Comparison of ENCODE assay signal across 9 mouse cellular contexts in genomic region chr7:139584221-139585175, GRCm38 (mm10). TPM values are rescaled to one million over a fixed set of nuclear protein-coding genes. Genes with fewer than 3 reads are reported as not detected.
DNase-seq lines count a peak whose midpoint lies in the region; ATAC-seq and TF ChIP-seq lines count a peak whose summit lies in the region.
"Had no signal": no experiment of that assay in that cellular context is flagged by ENCODE, and none has a peak within 500 bp of the region (broad histone marks: within the 10 kb centered on the region; RNA-seq: fewer than 3 reads in every experiment).

No protein-coding gene starts in this region.

- peaks cover 94% of the 10 kb centered on the region for H3K27me3 ChIP-seq in E14TG2a.4 (ENCODE audit: insufficient read depth, low read length)
- H3K27me3 ChIP-seq in limb, embryonic 12.5 days: peaks cover 100% of the 10 kb centered on the region

- DNase-seq in cerebellum, postnatal 14 days: peak; percentile 39 to 41
- DNase-seq in cerebellum, postnatal 4 days (ENCODE audit: low spot score in 2 of 2): no peak
- DNase-seq in thymus, postnatal 25 days: no peak
- DNase-seq in right cerebral cortex, postnatal 10 days (ENCODE audit: low spot score in 2 of 2): no peak
- no peak for DNase-seq in right cerebral cortex, adult 18-20 months

- H3K4me1 ChIP-seq in E14TG2a.4 (replicated peaks; ENCODE audit: low read depth, low read length): peaks cover 62% of the 10 kb centered on the region
- peaks cover 42% of the 10 kb centered on the region for H3K4me1 ChIP-seq in limb, embryonic 12.5 days (replicated peaks)

- under 1% methylated on average over 53 of the region's 53 CpGs for WGBS in limb, embryonic 12.5 days

- no peak for TF ChIP-seq CTCF in E14TG2a.4 (conservative IDR thresholded peaks at IDR 0.05; ENCODE audit: low read length)

- peak overlapping the region; percentile 55 for H3K4me3 ChIP-seq in E14TG2a.4 (replicated peaks; ENCODE audit: low read length)
- peak overlapping the region; percentile 19 for H3K4me3 ChIP-seq in limb, embryonic 12.5 days (replicated peaks)

- no peak overlapping the region for H3K9ac ChIP-seq in limb, embryonic 12.5 days (replicated peaks)
- H3K9ac ChIP-seq: liver, embryonic 14.5 days had no signal

- ATAC-seq in granulocyte monocyte progenitor cell, adult 5-6 weeks (replicated peaks; ENCODE audit: poor library complexity, severe bottlenecking): peak; percentile 10; the same call in 1 of the 2 replicates
- ATAC-seq in limb, embryonic 12.5 days (ENCODE audit: insufficient number of reproducible peaks, insufficient read depth, low FRiP score, low TSS enrichment, low read depth): no peak

- H3K27ac ChIP-seq in limb, embryonic 12.5 days: no peak overlapping the region
- H3K27ac ChIP-seq: liver, embryonic 14.5 days had no signal

- H3K36me3 ChIP-seq in E14TG2a.4 (ENCODE audit: insufficient read depth, low read length): no peaks in the 10 kb centered on the region
- H3K36me3 ChIP-seq in limb, embryonic 12.5 days: no peaks in the 10 kb centered on the region

- peak overlapping the region; percentile 39 for H3K4me2 ChIP-seq in limb, embryonic 12.5 days

- H3K9me3 ChIP-seq in E14TG2a.4 (ENCODE audit: low read length): no peaks in the 10 kb centered on the region
- H3K9me3 ChIP-seq in limb, embryonic 12.5 days: no peaks in the 10 kb centered on the region

RNA-seq across cellular contexts. Expression of gene Nkx6-2, which starts 1.9 kb away (rescaled TPM):
- not detected in 2 replicates for total RNA-seq in granulocyte monocyte progenitor cell, adult 5-6 weeks (2014; fragmentation: Nextera tagmentation)
- not detected in 2 replicates for total RNA-seq in granulocyte monocyte progenitor cell, adult 5-6 weeks (2017)
- polyA plus RNA-seq in limb, embryonic 12.5 days (2016; fragmentation: Nextera tagmentation; extraction: Ambion mirVana): not detected in 2 replicates
- polyA plus RNA-seq: liver, embryonic 14.5 days had no signal

Comparison
In these comparisons a context has a peak if more than half of its experiments do, and no peak if none do; other contexts are left out.
1. DNase-seq: peak in cerebellum, postnatal 14 days (2 of 2); none in cerebellum, postnatal 4 days (0 of 2), thymus, postnatal 25 days (single experiment), right cerebral cortex, postnatal 10 days (0 of 2) and right cerebral cortex, adult 18-20 months (single experiment).